Mouse (Mus musculus): Measurements from ENCODE around the gene Slc16a3. TPM values are rescaled to one million over a fixed set of nuclear protein-coding genes. Genes with fewer than 3 reads are reported as not detected.

Gene Slc16a3
- 24.1 and 32.9 TPM in 2 replicates for polyA plus RNA-seq (2014; fragmentation: Nextera tagmentation; extraction: Ambion mirVana)

DNA sequence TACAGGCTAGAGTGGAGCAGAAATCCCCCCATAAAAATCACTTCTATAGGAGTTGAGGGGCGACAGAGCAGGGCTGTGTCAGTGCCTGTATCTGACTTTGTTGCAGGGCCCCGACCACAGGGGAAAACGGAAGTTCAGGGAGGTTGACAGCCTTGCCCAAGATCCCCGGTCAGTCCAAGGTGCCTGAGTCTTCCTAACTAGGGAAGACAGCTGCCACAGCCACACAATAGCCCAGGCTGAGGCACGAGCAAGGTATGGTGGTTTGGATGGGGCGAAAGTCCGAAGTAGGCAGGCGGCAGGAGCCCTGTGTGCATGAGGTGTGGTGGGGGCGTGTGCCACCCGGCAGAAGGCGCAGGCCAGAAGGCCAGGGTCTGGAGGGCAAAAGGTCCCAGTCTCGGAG is at the start of gene Slc16a3:
Slc16a3 (plus strand) TSS at position 153 of the 400 bp plus-strand sequence.
- H3K4me3 ChIP-seq (ENCODE audit: low read depth, low read length) = peak within 1 kb of the TSS; percentile 47
- no peaks in the 10 kb centered on the region for H3K27me3 ChIP-seq (ENCODE audit: control insufficient read depth, insufficient read depth, low read length)
- H3K27ac ChIP-seq (ENCODE audit: low read length) = no peak within 1 kb of the TSS
- H3K36me3 ChIP-seq (ENCODE audit: control insufficient read depth, insufficient read depth, low read length) = no peaks in the 10 kb centered on the region
- no peak for ATAC-seq (ENCODE audit: insufficient number of reproducible peaks, insufficient read depth, low FRiP score, low read depth)
- peak within 1 kb of the TSS; percentile 83 for H3K4me2 ChIP-seq (replicated peaks; ENCODE audit: low read depth, low read length)
- no peaks in the 10 kb centered on the region for H3K9me3 ChIP-seq (ENCODE audit: control insufficient read depth, low read depth, low read length)
- WGBS = 24% methylated on average over 12 of the region's 12 CpGs
- H3K4me1 ChIP-seq (ENCODE audit: control insufficient read depth, insufficient read depth, low read length) = peaks cover 15% of the 10 kb centered on the region; the same call in 1 of the 2 replicates
- H3K9ac ChIP-seq (replicated peaks; ENCODE audit: low read depth, low read length) = peak within 1 kb of the TSS; percentile 39

- H3K4me2 ChIP-seq (replicated peaks; ENCODE audit: low read depth, low read length) = no peak overlapping the region
- no peaks in the 10 kb centered on the region for H3K4me1 ChIP-seq (ENCODE audit: control insufficient read depth, insufficient read depth, low read length)
- H3K9ac ChIP-seq (replicated peaks; ENCODE audit: low read depth, low read length) = no peak overlapping the region
- ATAC-seq (ENCODE audit: insufficient number of reproducible peaks, insufficient read depth, low FRiP score, low read depth) = peak; percentile 36; the same call in 1 of the 2 replicates
- H3K27ac ChIP-seq (ENCODE audit: low read length) = peak overlapping the region; percentile 55
- H3K36me3 ChIP-seq (ENCODE audit: control insufficient read depth, insufficient read depth, low read length) = no peaks in the 10 kb centered on the region; the same call in 1 of the 2 replicates
- no peaks in the 10 kb centered on the region for H3K27me3 ChIP-seq (ENCODE audit: control insufficient read depth, insufficient read depth, low read length)
- H3K9me3 ChIP-seq (ENCODE audit: control insufficient read depth, low read depth, low read length) = no peaks in the 10 kb centered on the region
- 73% methylated on average over 8 of the region's 8 CpGs for WGBS
- H3K4me3 ChIP-seq (ENCODE audit: low read depth, low read length) = no peak overlapping the region
Observed at GRCm38 (mm10) chr11:120900276-120901244, 47.7 kb upstream of the Slc16a3 start.

DNA sequence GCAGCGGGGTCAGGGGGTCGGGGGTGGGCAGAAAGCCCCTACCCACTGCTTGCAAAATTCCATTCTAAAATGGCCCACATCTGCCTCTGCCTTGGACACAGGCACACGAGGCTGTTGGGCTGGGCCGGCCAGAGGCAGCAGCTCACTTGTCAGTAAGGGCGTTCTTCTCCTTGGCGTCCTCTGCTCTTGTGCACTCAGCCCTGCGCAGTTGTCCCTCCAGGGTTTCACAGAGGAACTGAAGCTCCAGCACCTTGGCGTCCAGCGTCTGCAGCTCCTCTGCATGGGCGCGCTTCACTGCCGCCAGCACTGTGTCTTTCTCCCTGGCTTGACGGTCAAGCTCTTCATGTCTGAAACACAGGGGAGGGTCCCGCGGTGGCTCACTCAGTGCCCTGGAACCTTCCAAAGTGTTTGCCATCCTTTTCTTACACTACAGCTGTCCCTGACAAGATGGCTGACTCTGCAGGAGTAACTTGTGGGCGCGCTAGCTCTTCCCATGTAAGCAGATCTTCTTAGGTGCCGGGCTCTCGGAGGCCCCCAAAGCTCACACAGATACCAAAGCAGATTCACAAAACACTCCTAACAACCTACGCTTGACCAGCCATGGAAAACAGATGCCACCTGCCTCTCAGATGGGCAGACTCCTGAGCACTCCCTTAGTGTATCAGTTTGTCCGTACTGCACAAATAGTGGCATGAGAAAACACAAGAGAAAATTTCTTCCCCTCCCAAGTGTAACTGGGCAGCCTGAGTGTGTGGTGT is 46.4 kb upstream of the Slc16a3 start:
- ATAC-seq (ENCODE audit: insufficient number of reproducible peaks, insufficient read depth, low FRiP score, low read depth) = no peak
- Histone ChIP-seq H3K4me3 (ENCODE audit: low read depth, low read length) (no peak overlapping the region), H3K27me3 (ENCODE audit: control insufficient read depth, insufficient read depth, low read length) (no peaks in the 10 kb centered on the region), H3K36me3 (ENCODE audit: control insufficient read depth, insufficient read depth, low read length) (no peaks in the 10 kb centered on the region; the same call in 1 of the 2 replicates), H3K27ac (ENCODE audit: low read length) (no peak overlapping the region), H3K4me2 (replicated peaks; ENCODE audit: low read depth, low read length) (no peak overlapping the region), H3K9ac (replicated peaks; ENCODE audit: low read depth, low read length) (no peak overlapping the region), H3K4me1 (ENCODE audit: control insufficient read depth, insufficient read depth, low read length) (no peaks in the 10 kb centered on the region), H3K9me3 (ENCODE audit: control insufficient read depth, low read depth, low read length) (no peaks in the 10 kb centered on the region)
- WGBS = 77% methylated on average over 21 of the region's 21 CpGs

DNA sequence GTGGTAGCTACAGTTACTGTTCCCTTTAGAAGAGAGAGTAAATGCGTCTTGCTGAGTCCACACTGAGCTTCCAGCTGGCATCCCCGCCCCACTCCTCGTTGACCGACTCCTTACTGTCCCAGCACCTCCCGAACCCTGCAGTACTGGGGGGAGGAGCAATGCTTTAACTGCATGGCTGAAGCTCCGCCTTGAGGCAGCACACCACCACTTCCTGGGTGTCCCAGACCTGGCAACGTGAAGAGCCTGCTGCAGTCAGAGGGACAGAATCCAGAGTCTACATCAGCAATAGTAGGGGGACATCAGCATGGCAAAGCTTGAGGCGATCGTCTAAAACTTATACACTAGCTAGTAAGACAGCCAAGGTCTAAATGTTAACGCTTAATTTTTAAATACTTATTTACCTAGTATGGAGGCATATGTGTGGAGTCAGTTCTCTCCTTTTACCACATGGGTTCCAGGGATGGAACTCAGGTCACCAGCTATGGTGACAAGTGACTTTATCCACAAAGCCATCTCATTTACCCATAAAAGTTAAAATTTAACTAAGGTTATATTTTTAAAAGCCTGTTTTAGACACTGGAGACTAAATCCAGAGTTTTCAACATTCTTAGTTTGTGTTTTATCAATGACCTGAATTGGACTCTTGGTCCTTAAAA is 45.7 kb upstream of the Slc16a3 start:
- H3K9ac ChIP-seq (replicated peaks; ENCODE audit: low read depth, low read length) = no peak overlapping the region
- no peaks in the 10 kb centered on the region for H3K4me1 ChIP-seq (ENCODE audit: control insufficient read depth, insufficient read depth, low read length)
- peak; percentile 50 for ATAC-seq (ENCODE audit: insufficient number of reproducible peaks, insufficient read depth, low FRiP score, low read depth)
- 51% methylated on average over 10 of the region's 10 CpGs for WGBS
- H3K9me3 ChIP-seq (ENCODE audit: control insufficient read depth, low read depth, low read length) = no peaks in the 10 kb centered on the region
- H3K27ac ChIP-seq (ENCODE audit: low read length) = no peak overlapping the region
- H3K27me3 ChIP-seq (ENCODE audit: control insufficient read depth, insufficient read depth, low read length) = no peaks in the 10 kb centered on the region
- H3K4me2 ChIP-seq (replicated peaks; ENCODE audit: low read depth, low read length) = no peak overlapping the region
- H3K4me3 ChIP-seq (ENCODE audit: low read depth, low read length) = no peak overlapping the region
- no peaks in the 10 kb centered on the region for H3K36me3 ChIP-seq (ENCODE audit: control insufficient read depth, insufficient read depth, low read length)

- Histone ChIP-seq H3K4me2 (replicated peaks; ENCODE audit: low read depth, low read length) (no peak overlapping the region), H3K4me3 (ENCODE audit: low read depth, low read length) (no peak overlapping the region), H3K4me1 (ENCODE audit: control insufficient read depth, insufficient read depth, low read length) (no peaks in the 10 kb centered on the region), H3K9me3 (ENCODE audit: control insufficient read depth, low read depth, low read length) (no peaks in the 10 kb centered on the region), H3K27me3 (ENCODE audit: control insufficient read depth, insufficient read depth, low read length) (no peaks in the 10 kb centered on the region), H3K9ac (replicated peaks; ENCODE audit: low read depth, low read length) (no peak overlapping the region), H3K36me3 (ENCODE audit: control insufficient read depth, insufficient read depth, low read length) (no peaks in the 10 kb centered on the region), H3K27ac (ENCODE audit: low read length) (no peak overlapping the region)
- ATAC-seq (ENCODE audit: insufficient number of reproducible peaks, insufficient read depth, low FRiP score, low read depth) = no peak
- 81% methylated on average over 24 of the region's 24 CpGs for WGBS
Observed at GRCm38 (mm10) chr11:120903159-120903850, 45.0 kb upstream of the Slc16a3 start.

DNA sequence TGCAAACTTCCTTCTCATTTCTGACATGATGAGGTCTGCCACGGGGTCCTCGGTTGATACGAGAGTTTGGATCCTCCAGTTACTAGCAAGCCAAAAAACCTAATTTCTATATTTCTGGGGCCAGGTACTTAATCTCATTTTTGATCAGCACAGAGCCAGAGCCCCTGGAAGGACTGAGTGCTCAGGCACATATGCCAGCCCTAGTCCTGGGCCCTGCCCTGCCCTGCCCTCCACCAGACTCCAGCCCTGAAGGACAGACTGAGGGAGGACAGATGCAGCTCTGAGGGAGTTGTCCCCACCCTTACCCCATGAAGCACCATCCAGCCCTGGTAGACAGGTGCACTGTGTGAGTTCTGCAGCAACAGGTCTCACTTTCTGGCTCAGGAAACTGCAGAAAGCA is 43.7 kb upstream of the Slc16a3 start:
- WGBS = 89% methylated on average over 3 of the region's 3 CpGs

GRCm38 (mm10) chr11:120905430-120905873 is 42.8 kb upstream of the Slc16a3 start:
- 37% methylated on average over 1 of the region's 1 CpGs for whole genome bisulfite sequencing
- Histone ChIP-seq H3K4me3 (ENCODE audit: low read depth, low read length) (no peak overlapping the region), H3K27ac (ENCODE audit: low read length) (no peak overlapping the region), H3K9me3 (ENCODE audit: control insufficient read depth, low read depth, low read length) (no peaks in the 10 kb centered on the region), H3K4me2 (replicated peaks; ENCODE audit: low read depth, low read length) (no peak overlapping the region), H3K27me3 (ENCODE audit: control insufficient read depth, insufficient read depth, low read length) (no peaks in the 10 kb centered on the region), H3K9ac (replicated peaks; ENCODE audit: low read depth, low read length) (no peak overlapping the region), H3K4me1 (ENCODE audit: control insufficient read depth, insufficient read depth, low read length) (no peaks in the 10 kb centered on the region), H3K36me3 (ENCODE audit: control insufficient read depth, insufficient read depth, low read length) (no peaks in the 10 kb centered on the region)
- ATAC-seq (ENCODE audit: insufficient number of reproducible peaks, insufficient read depth, low FRiP score, low read depth) = peak; percentile 76; the same call in 1 of the 2 replicates

More for the DNA sequence above, 43.7 kb upstream of the Slc16a3 start:
- Histone ChIP-seq H3K9me3 (ENCODE audit: control insufficient read depth, low read depth, low read length) (no peaks in the 10 kb centered on the region), H3K4me3 (ENCODE audit: low read depth, low read length) (no peak overlapping the region), H3K27me3 (ENCODE audit: control insufficient read depth, insufficient read depth, low read length) (no peaks in the 10 kb centered on the region), H3K9ac (replicated peaks; ENCODE audit: low read depth, low read length) (no peak overlapping the region), H3K4me1 (ENCODE audit: control insufficient read depth, insufficient read depth, low read length) (no peaks in the 10 kb centered on the region), H3K4me2 (replicated peaks; ENCODE audit: low read depth, low read length) (no peak overlapping the region), H3K27ac (ENCODE audit: low read length) (no peak overlapping the region), H3K36me3 (ENCODE audit: control insufficient read depth, insufficient read depth, low read length) (no peaks in the 10 kb centered on the region)
- ATAC-seq (ENCODE audit: insufficient number of reproducible peaks, insufficient read depth, low FRiP score, low read depth) = no peak

Measured in stomach, embryonic 14.5 days (tissue).